Mouse (Mus musculus) lung, embryonic 14.5 days (tissue): ENCODE measurements around the gene Arid5b. TPM values are rescaled to one million over a fixed set of nuclear protein-coding genes. Genes with fewer than 3 reads are reported as not detected.
"Not testable (repeated sequence)": the region's sequence is repeated elsewhere in the genome, so short reads cannot be mapped to it uniquely, and the experiment has no call there.

ENCODE experiments used
- ATAC-seq: fragments of 200-750 bp; cut with Nextera tagmentation; 2 replicates; pipeline ENCODE4 v1.8.0; 2017; ENCODE audit warnings: mild to moderate bottlenecking, moderate TSS enrichment, moderate library complexity; ENCODE audit not compliant: insufficient read depth
- DNase-seq: peaks from one replicate; pipeline ENCODE4 v3.0.0-alpha.2; 2015
- H3K27ac ChIP-seq: fragments of 300-500 bp; sonication (generic); 2 replicates; pipeline ENCODE4 v1.5.1; 2014; ENCODE audit warnings: low read depth, mild to moderate bottlenecking, moderate library complexity
- H3K27me3 ChIP-seq: fragments of 300-500 bp; sonication (generic); 2 replicates; pipeline ENCODE4 v1.6.1; 2014; ENCODE audit warnings: low read length, control low read depth; ENCODE audit not compliant: insufficient read depth
- H3K36me3 ChIP-seq: fragments of 300-500 bp; sonication (generic); 2 replicates; pipeline ENCODE4 v1.6.1; 2014; ENCODE audit warnings: control low read depth; ENCODE audit not compliant: insufficient read depth
- H3K4me1 ChIP-seq: fragments of 300-500 bp; sonication (generic); 2 replicates; pipeline ENCODE4 v1.6.1; 2014; ENCODE audit warnings: antibody characterized with exemption, control low read depth; ENCODE audit not compliant: insufficient read depth
- H3K4me2 ChIP-seq: fragments of 300-500 bp; sonication (generic); 2 replicates; pipeline ENCODE4 v1.6.1; 2014; ENCODE audit warnings: mild to moderate bottlenecking
- H3K4me3 ChIP-seq: fragments of 300-500 bp; sonication (generic); 2 replicates; pipeline ENCODE4 v1.5.1; 2014; ENCODE audit warnings: low read depth, low read length
- H3K9ac ChIP-seq: fragments of 300-500 bp; sonication (generic); 2 replicates; pipeline ENCODE4 v1.6.1; 2014
- H3K9me3 ChIP-seq: fragments of 300-500 bp; sonication (generic); 2 replicates; pipeline ENCODE4 v1.6.1; 2016; ENCODE audit warnings: low read depth, low read length, control low read depth
- CTCF ChIP-seq: IDR thresholded peaks from 2 replicates; pipeline ENCODE4 v1.5.1; 2016; ENCODE audit warnings: antibody characterized with exemption, low read depth
- WGBS: fragments of 180-500 bp; shearing (Covaris S2); extraction: QIAGEN DNeasy Blood & Tissue Kit; methylation state at CpG from one replicate; pipeline ENCODE4 v1.1.7; 2014; 5-methylcytosine and 5-hydroxymethylcytosine counted together
- polyA plus RNA-seq: library from polyadenylated mRNA; unstranded; fragments of >200 nt; fragmentation: Nextera tagmentation; extraction: Ambion mirVana; gene quantifications from 2 replicates; pipeline ENCODE4 v1.2.1, GENCODE M21; 2014

The Arid5b gene
- polyA plus RNA-seq, 1 experiment from 2014 or later = 41.2 TPM

DNA sequence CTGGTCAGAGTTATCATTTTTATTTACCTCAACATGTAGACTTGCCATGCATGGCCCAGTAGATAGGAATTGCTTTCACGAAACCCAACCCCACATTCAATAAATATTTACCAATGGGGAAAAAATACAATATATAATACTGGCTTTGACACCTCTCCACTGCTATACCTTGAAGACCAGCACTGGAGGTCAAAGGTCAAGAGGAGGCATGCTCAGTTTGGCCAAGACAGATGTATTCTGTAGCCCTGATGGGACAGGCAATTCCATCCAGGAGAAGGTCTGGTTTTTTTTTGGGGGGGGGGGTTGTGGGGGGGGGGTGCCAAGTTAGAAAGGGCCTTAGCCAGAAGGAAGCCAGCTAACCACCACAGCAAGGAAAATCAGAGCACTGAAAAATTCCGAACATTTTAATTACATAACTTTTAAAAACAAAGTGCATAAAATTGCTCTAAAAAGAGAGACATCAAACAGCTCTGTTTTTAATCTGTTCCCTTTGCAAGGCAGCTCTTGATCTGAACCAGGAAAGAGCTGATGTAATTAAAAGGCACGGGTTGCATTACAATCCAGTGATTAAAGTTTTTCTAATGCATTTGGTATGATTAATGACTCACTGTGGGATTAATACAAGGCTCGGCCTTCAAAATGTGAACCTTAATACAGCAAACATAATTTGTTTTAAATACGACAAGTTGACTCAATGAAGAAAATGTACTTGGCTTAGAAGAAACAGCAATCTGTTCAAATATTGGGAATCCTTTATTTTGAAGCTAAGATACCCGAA, 175.3 kb downstream of the Arid5b start:
- no peak for TF ChIP-seq CTCF
- Histone ChIP-seq H3K4me1 (peaks cover 29% of the 10 kb centered on the region), H3K27me3 (no peaks in the 10 kb centered on the region), H3K9me3 (no peaks in the 10 kb centered on the region), H3K4me3 (no peak overlapping the region), H3K27ac (no peak overlapping the region), H3K9ac (no peak overlapping the region), H3K4me2 (no peak overlapping the region), H3K36me3 (peaks cover 37% of the 10 kb centered on the region)
- 67% methylated on average over 6 of the region's 6 CpGs for WGBS
- DNase-seq = no peak
- ATAC-seq = no peak

DNA sequence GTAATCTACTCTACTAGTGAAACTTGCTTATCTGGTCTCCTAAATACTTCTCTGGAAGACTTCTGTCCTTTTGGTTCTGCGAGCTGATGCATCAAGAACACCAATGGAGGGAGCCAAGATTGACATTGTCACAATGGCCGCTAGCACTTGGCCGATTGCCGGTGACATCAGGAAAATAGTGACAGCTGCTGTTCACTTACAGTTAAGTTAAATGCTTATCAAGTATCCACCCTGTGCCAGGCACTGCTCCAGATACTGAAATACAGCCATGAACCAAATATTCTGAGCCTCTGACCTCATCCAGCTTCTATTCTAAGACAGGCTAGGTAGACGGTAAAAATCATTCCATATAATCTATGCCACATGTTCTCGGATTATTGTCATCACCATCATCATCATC, 176.0 kb downstream of the Arid5b start:
- WGBS = 89% methylated on average over 6 of the region's 6 CpGs
- Histone ChIP-seq H3K27ac (no peak overlapping the region), H3K27me3 (no peaks in the 10 kb centered on the region), H3K36me3 (peaks cover 44% of the 10 kb centered on the region), H3K9me3 (no peaks in the 10 kb centered on the region), H3K4me2 (no peak overlapping the region), H3K9ac (no peak overlapping the region), H3K4me3 (no peak overlapping the region), H3K4me1 (peaks cover 29% of the 10 kb centered on the region)
- ATAC-seq (no peak), DNase-seq (no peak)
- TF ChIP-seq CTCF = no peak

GRCm38 (mm10) chr10:68101251-68101650, 177.3 kb downstream of the Arid5b start:
- Histone ChIP-seq H3K36me3 (peaks cover 57% of the 10 kb centered on the region), H3K9me3 (no peaks in the 10 kb centered on the region), H3K27ac (no peak overlapping the region; the same call in 1 of the 2 replicates), H3K27me3 (no peaks in the 10 kb centered on the region), H3K4me3 (no peak overlapping the region), H3K4me2 (no peak overlapping the region), H3K9ac (no peak overlapping the region), H3K4me1 (peaks cover 21% of the 10 kb centered on the region)
- WGBS = 76% methylated on average over 4 of the region's 4 CpGs
- no peak for ATAC-seq
- TF ChIP-seq CTCF = no peak
- no peak for DNase-seq

GRCm38 (mm10) chr10:68100506-68100905, 178.0 kb downstream of the Arid5b start:
- H3K4me3 ChIP-seq = no peak overlapping the region
- H3K27me3 ChIP-seq = no peaks in the 10 kb centered on the region
- DNase-seq = no peak
- H3K4me2 ChIP-seq = no peak overlapping the region
- ATAC-seq = no peak
- no peaks in the 10 kb centered on the region for H3K9me3 ChIP-seq
- WGBS = 74% methylated on average over 8 of the region's 8 CpGs
- peaks cover 19% of the 10 kb centered on the region for H3K4me1 ChIP-seq
- H3K9ac ChIP-seq = no peak overlapping the region
- H3K27ac ChIP-seq = no peak overlapping the region
- peaks cover 64% of the 10 kb centered on the region for H3K36me3 ChIP-seq
- no peak for TF ChIP-seq CTCF

GRCm38 (mm10) chr10:68099801-68100200, 178.7 kb downstream of the Arid5b start:
- not testable (repeated sequence) for ATAC-seq, H3K27ac ChIP-seq, H3K4me2 ChIP-seq, H3K4me3 ChIP-seq, H3K9ac ChIP-seq, H3K27me3 ChIP-seq, DNase-seq, H3K9me3 ChIP-seq
- 89% methylated on average over 7 of the region's 7 CpGs for WGBS
- peaks cover 12% of the 10 kb centered on the region for H3K4me1 ChIP-seq
- H3K36me3 ChIP-seq = peaks cover 71% of the 10 kb centered on the region

DNA sequence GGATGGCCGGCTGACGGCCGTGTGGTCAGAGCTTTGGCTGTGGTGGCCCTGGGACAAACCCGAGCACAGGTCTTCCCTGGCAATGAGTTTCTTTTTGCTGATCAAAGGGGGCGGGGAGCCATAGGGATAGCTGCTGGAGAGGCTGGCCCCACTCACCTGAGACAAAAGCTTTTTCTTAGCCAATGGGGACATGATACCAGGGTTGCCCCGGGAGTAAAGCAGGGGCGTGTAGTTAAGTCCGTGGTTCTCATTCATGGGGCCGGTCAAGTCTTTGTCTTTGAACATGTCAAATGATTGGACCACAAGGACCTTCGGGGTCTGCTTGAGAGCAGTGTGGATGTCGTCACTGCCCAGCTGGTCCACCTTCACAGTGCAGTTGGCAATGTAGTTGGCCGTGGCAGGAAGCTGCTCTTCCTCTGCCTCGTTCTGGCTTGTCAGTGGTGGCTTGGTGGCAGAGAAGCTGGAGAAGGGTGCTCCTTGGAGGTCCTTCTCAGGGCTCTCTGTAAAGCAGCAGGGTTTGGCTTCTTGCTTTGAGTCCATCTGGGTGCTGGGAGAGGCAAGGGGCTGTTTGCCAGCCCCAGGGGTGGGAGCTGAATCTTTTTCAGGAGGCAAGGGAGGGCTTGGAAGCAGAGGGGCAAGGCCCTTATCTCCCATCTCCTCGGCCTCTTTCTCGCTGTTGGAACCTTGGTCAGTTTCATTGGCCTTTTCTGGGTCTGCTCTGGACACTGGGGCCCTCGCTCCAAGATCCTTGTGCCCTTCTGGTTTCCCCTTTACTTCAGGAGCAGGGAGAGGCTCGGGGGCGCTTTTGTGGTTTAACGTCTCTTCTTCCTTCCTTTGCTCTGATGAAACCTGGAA, 180.5 kb downstream of the Arid5b start:
- peaks cover 89% of the 10 kb centered on the region for H3K36me3 ChIP-seq
- no peak for TF ChIP-seq CTCF

GRCm38 (mm10) chr10:68096395-68096794, 182.1 kb downstream of the Arid5b start:
- Histone ChIP-seq H3K9me3 (no peaks in the 10 kb centered on the region), H3K36me3 (peaks cover 79% of the 10 kb centered on the region), H3K27me3 (no peaks in the 10 kb centered on the region), H3K4me2 (no peak overlapping the region), H3K9ac (no peak overlapping the region), H3K4me1 (no peaks in the 10 kb centered on the region), H3K4me3 (no peak overlapping the region), H3K27ac (no peak overlapping the region)
- WGBS = 93% methylated on average over 12 of the region's 12 CpGs
- no peak for DNase-seq
- no peak for TF ChIP-seq CTCF
- ATAC-seq = no peak

More for the DNA sequence above, 180.5 kb downstream of the Arid5b start:
- Histone ChIP-seq H3K4me1 (no peaks in the 10 kb centered on the region), H3K4me2 (no peak overlapping the region), H3K9ac (no peak overlapping the region), H3K9me3 (no peaks in the 10 kb centered on the region), H3K27me3 (no peaks in the 10 kb centered on the region), H3K27ac (no peak overlapping the region), H3K4me3 (no peak overlapping the region)
- 92% methylated on average over 19 of the region's 19 CpGs for WGBS
- DNase-seq (no peak), ATAC-seq (no peak)
